Mouse (Mus musculus) spleen, adult 2 months (tissue): ENCODE results near the gene Kidins220.

Source experiments
- CTCF ChIP-seq: fragments of 200-500 bp; IDR thresholded peaks from 2 replicates; pipeline ENCODE4 v1.5.1; 2011; ENCODE audit warnings: mild to moderate bottlenecking, inconsistent platforms; ENCODE audit not compliant: insufficient read depth, insufficient read length, insufficient replicate concordance; ENCODE audit errors: extremely low read depth
- POLR2A ChIP-seq: fragments of 200-500 bp; IDR thresholded peaks from 2 replicates; pipeline ENCODE4 v1.6.1; 2011; ENCODE audit warnings: low read depth, low read length, inconsistent platforms

GRCm38 (mm10) chr12:24975115-24975733, 499 bp downstream of the Kidins220 start:
- TF ChIP-seq CTCF: peak; percentile 20; the same call in 1 of the 2 replicates
- TF ChIP-seq POLR2A: no peak
